Mouse (Mus musculus) forebrain, postnatal 0 days (tissue): ENCODE measurements at regions not wholly inside any gene's neighbourhood (a gene's known extent, or its start where the extent isn't known, plus 50 kb on each side); places are given as distances from the start of the nearest gene placed in this dataset.
"Not testable (repeated sequence)": the region's sequence is repeated elsewhere in the genome, so short reads cannot be mapped to it uniquely, and the experiment has no call there.

ENCODE experiments used
- ATAC-seq: fragments of 200-750 bp; cut with Nextera tagmentation; 2 replicates; pipeline ENCODE4 v1.8.0; 2017; ENCODE audit warnings: mild to moderate bottlenecking, moderate library complexity
- DNase-seq: peaks from one replicate; pipeline ENCODE4 v3.0.0-alpha.2; 2015
- H3K27ac ChIP-seq: fragments of 300-500 bp; sonication (generic); 2 replicates; pipeline ENCODE4 v1.5.1; 2014; ENCODE audit warnings: low read depth, mild to moderate bottlenecking, antibody characterized with exemption, low read length, moderate library complexity, mixed read lengths
- H3K27me3 ChIP-seq: fragments of 300-500 bp; sonication (generic); 2 replicates; pipeline ENCODE4 v1.6.1; 2014; ENCODE audit warnings: mild to moderate bottlenecking, low read length, mixed read lengths; ENCODE audit not compliant: insufficient read depth
- H3K36me3 ChIP-seq: fragments of 300-500 bp; sonication (generic); 2 replicates; pipeline ENCODE4 v1.6.1; 2014; ENCODE audit warnings: mild to moderate bottlenecking, moderate library complexity; ENCODE audit not compliant: insufficient read depth
- H3K4me1 ChIP-seq: fragments of 300-500 bp; sonication (generic); 2 replicates; pipeline ENCODE4 v1.6.1; 2014; ENCODE audit warnings: antibody characterized with exemption; ENCODE audit not compliant: insufficient read depth
- H3K4me2 ChIP-seq: fragments of 300-500 bp; sonication (generic); 2 replicates; pipeline ENCODE4 v1.6.1; 2014; ENCODE audit warnings: low read depth, mild to moderate bottlenecking, moderate library complexity
- H3K4me3 ChIP-seq: fragments of 300-500 bp; sonication (generic); 2 replicates; pipeline ENCODE4 v1.5.1; 2014; ENCODE audit warnings: low read depth, low read length, mixed read lengths
- H3K9ac ChIP-seq: fragments of 300-500 bp; sonication (generic); 2 replicates; pipeline ENCODE4 v1.6.1; 2014; ENCODE audit warnings: mild to moderate bottlenecking
- H3K9me3 ChIP-seq: fragments of 300-500 bp; sonication (generic); 2 replicates; pipeline ENCODE4 v1.6.1; 2016; ENCODE audit warnings: low read length
- CTCF ChIP-seq: sonication (generic); IDR thresholded peaks from 2 replicates; pipeline ENCODE4 v1.5.1; 2016; ENCODE audit warnings: antibody characterized with exemption, control low read depth, low read depth
- WGBS: fragments of 180-500 bp; shearing (Covaris S2); extraction: QIAGEN DNeasy Blood & Tissue Kit; methylation state at CpG from one replicate; pipeline ENCODE4 v1.1.7; 2014; 5-methylcytosine and 5-hydroxymethylcytosine counted together

DNA sequence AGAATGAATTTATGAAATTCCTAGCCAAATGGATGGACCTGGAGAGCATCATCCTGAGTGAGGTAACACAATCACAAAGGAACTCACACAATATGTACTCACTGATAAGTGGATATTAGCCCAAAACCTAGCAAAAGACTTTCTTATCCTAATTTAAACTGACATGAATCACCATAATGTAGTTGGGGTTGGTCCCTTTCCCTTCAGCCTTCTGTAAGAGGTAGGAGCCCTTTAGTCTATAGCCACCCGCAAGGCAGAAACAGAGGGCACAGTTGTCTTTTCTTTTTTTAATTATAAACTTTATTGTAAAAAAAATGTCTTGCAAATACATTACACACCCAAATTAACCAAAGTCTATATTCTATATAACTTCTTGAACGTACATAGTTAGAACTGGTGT lies 81.3 kb downstream of the Ogfrl1 start:
- H3K4me3 ChIP-seq, H3K9ac ChIP-seq, ATAC-seq, H3K36me3 ChIP-seq, H3K4me2 ChIP-seq, H3K4me1 ChIP-seq, H3K27ac ChIP-seq, H3K9me3 ChIP-seq, H3K27me3 ChIP-seq, DNase-seq: not testable (repeated sequence)
- WGBS = 98% methylated on average over 2 of the region's 2 CpGs

DNA sequence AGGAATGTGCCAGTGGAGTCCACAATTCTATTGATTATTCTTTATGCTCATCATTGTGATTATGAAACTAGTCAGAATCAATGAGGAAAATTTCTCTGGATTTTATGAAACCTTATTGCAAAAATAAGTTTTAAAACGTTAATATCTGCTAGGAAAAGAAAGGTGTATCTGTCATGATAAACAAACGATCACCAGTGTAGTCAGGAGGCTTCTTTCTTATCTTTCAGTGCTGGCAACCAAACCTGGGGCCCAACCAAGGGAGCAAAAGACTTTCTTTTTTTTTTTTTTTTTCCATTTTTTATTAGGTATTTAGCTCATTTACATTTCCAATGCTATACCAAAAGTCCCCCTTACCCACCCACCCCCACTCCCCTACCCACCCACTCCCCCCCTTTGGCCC lies 82.7 kb downstream of the Ogfrl1 start:
- H3K27ac ChIP-seq, H3K9ac ChIP-seq, H3K4me3 ChIP-seq, DNase-seq, H3K27me3 ChIP-seq, H3K4me1 ChIP-seq, H3K9me3 ChIP-seq, H3K4me2 ChIP-seq, ATAC-seq, H3K36me3 ChIP-seq: not testable (repeated sequence)
- 91% methylated on average over 2 of the region's 2 CpGs for WGBS

DNA sequence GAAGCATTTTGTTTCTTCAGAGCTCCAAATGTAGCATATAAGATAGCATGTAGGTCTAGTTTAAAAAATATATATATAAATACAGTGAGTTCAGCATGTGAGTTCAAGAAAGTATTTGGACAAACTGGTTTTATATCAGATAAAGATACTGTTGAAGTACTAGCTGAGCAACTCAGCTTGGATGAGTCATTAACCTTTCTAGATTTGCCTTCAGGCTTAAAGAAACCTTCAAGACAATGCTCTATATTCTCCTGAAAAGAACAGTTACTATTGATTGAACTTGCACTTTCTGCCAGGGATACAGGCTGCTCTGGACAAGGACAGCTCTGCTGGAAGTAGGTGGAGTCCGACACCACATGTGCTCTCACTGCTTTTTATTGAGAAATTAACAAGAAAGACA lies 104.9 kb downstream of the Ogfrl1 start:
- Histone ChIP-seq H3K4me2 (no peak overlapping the region), H3K27me3 (no peaks in the 10 kb centered on the region), H3K36me3 (no peaks in the 10 kb centered on the region), H3K4me1 (no peaks in the 10 kb centered on the region), H3K27ac (no peak overlapping the region), H3K9me3 (no peaks in the 10 kb centered on the region), H3K9ac (no peak overlapping the region), H3K4me3 (no peak overlapping the region)
- WGBS = 97% methylated on average over 1 of the region's 1 CpGs
- TF ChIP-seq CTCF = no peak
- DNase-seq = no peak
- ATAC-seq = no peak

DNA sequence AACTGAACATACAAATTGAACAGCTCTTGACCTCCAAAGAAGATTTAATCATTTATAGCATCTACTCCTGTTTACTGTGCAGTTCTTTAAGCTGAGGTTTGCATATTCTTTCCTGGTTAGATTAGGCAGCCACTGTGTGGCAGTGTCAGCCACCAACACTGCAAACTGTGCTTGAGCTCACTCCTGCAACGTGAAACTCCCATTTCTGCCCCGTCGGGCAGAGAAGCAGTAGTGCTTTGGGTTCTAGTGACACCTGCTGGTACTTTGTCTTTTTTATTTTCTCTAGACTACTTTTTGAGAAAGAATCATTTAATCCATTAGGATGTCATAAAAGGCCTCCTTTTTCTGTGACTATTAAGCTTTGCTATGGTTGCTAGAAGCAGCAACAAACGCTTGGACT lies 110.8 kb downstream of the Ogfrl1 start:
- Histone ChIP-seq H3K9me3 (no peaks in the 10 kb centered on the region), H3K27me3 (no peaks in the 10 kb centered on the region), H3K9ac (no peak overlapping the region), H3K4me1 (no peaks in the 10 kb centered on the region), H3K27ac (no peak overlapping the region), H3K4me3 (no peak overlapping the region), H3K4me2 (no peak overlapping the region), H3K36me3 (no peaks in the 10 kb centered on the region)
- peak; percentile 84 for TF ChIP-seq CTCF
- peak; percentile 81 for DNase-seq
- WGBS = 15% methylated on average over 4 of the region's 4 CpGs
- ATAC-seq = peak; percentile 97

DNA sequence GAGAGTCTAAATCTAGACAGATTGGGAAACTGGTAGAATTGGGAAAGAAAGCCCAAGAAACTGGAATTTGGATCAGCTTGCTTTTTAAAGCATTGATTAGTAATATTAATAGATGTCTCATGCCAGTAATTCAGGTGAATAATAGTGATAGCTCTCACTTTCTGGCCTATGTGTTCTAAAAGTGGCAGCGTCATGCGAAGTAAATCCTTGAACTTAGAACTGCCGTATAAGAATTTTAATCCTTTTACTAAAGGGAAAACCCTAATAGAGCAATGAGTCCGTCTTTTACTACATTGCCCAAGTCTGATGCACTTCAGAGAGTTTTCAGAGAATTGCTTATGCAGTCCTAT lies 114.7 kb downstream of the Ogfrl1 start:
- WGBS = 93% methylated on average over 4 of the region's 4 CpGs
- Histone ChIP-seq H3K9ac (no peak overlapping the region), H3K4me1 (no peaks in the 10 kb centered on the region), H3K9me3 (no peaks in the 10 kb centered on the region), H3K27me3 (no peaks in the 10 kb centered on the region), H3K36me3 (no peaks in the 10 kb centered on the region), H3K27ac (no peak overlapping the region), H3K4me3 (no peak overlapping the region), H3K4me2 (no peak overlapping the region)
- ATAC-seq = no peak
- no peak for TF ChIP-seq CTCF
- no peak for DNase-seq

DNA sequence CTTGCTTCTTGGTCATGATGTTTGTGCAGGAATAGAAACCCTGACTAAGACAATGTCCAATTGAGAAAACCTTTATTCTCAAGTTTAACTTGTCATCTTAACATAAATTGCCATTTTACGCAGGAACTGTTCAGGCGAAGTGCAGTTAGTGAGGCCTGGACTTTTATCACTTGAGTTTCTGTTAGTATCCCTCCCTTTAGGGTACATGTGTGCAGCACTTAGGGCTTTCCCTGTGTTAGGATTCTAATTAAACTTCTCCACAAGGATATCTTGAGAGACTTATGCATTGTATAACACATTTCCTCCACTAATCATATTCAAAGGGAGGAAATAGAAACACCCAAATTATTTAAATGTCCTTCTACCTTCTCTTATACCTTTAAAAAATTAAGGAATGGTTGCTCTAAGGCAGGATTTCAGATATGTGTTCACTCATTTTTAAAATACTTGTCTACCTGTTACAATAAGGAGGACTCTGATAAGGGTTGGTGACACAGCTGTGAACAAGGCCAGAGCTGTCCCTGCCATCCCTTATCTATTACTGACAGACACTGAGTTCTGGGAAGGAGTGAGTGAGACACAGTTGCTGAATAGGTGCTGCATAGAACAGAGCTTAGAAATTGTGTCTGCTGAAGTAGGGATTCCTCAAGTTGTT lies 115.2 kb downstream of the Ogfrl1 start:
- WGBS = 98% methylated on average over 2 of the region's 2 CpGs
- DNase-seq = no peak
- TF ChIP-seq CTCF = no peak
- H3K9me3 ChIP-seq = no peaks in the 10 kb centered on the region
- H3K27ac ChIP-seq = no peak overlapping the region
- H3K4me3 ChIP-seq = no peak overlapping the region
- H3K27me3 ChIP-seq = no peaks in the 10 kb centered on the region
- H3K4me2 ChIP-seq = no peak overlapping the region
- no peak overlapping the region for H3K9ac ChIP-seq
- no peaks in the 10 kb centered on the region for H3K36me3 ChIP-seq
- H3K4me1 ChIP-seq = no peaks in the 10 kb centered on the region
- ATAC-seq = no peak

DNA sequence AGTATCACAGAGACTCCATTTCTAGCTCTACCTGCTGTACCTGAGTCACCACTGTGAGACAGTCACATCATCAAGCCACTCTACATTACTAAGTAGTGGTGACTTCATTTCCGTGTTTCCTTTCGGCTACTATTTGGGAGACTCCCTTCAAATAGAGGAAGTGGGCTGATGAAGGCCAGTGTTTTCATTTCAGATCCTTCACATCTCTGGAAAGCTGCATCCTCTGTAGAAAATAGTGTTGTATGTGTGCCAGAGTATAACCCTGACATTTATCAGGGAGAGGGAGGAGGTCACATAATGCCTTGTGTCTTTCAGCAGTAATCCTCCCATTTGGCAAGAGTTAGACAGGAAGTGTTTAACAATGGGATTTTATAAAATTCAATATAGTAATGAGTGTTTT lies 117.7 kb downstream of the Ogfrl1 start:
- Histone ChIP-seq H3K9ac (no peak overlapping the region), H3K4me3 (no peak overlapping the region), H3K36me3 (no peaks in the 10 kb centered on the region), H3K4me2 (no peak overlapping the region), H3K27me3 (no peaks in the 10 kb centered on the region), H3K4me1 (no peaks in the 10 kb centered on the region), H3K9me3 (no peaks in the 10 kb centered on the region), H3K27ac (no peak overlapping the region)
- WGBS = 87% methylated on average over 2 of the region's 2 CpGs
- DNase-seq (no peak), ATAC-seq (no peak)
- no peak for TF ChIP-seq CTCF

DNA sequence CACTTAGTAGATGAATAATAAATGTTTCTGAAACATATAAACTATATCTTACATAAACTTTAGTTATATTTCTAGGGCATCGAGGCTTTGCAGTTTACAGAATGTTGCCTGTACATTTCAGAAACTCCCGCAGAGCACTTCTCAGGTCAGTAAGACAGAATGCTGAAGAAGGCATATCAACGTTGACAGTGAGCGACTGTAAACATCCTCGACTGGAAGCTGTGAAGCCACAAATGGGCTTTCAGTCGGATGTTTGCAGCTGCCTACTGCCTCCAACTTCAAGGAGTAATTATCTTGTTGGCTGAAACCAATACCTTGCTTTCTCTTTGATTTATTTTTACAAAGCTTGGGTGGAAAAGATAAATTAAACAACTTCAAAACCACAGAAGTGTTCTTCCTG lies 125.5 kb downstream of the Ogfrl1 start:
- no peaks in the 10 kb centered on the region for H3K36me3 ChIP-seq
- no peak for DNase-seq
- H3K4me2 ChIP-seq = no peak overlapping the region
- H3K4me1 ChIP-seq = no peaks in the 10 kb centered on the region
- no peak for ATAC-seq
- no peak overlapping the region for H3K27ac ChIP-seq
- H3K27me3 ChIP-seq = no peaks in the 10 kb centered on the region
- no peak overlapping the region for H3K4me3 ChIP-seq
- WGBS = 72% methylated on average over 6 of the region's 6 CpGs
- no peak overlapping the region for H3K9ac ChIP-seq
- no peaks in the 10 kb centered on the region for H3K9me3 ChIP-seq
- no peak for TF ChIP-seq CTCF
